Mouse (Mus musculus): Measurements from ENCODE around the gene Slc25a43.

- TF ChIP-seq POLR2A (IDR thresholded peaks at IDR 0.05; ENCODE audit: insufficient read depth, low read length) = no peak
- no peak for TF ChIP-seq CTCF (IDR thresholded peaks at IDR 0.05; ENCODE audit: low read depth, low read length)
- TF ChIP-seq EP300 (IDR thresholded peaks at IDR 0.05; ENCODE audit: insufficient read depth, low read depth, low read length) = no peak
These were observed 23.9 kb downstream of the Slc25a43 start for GRCm38 (mm10) chrX:36767386-36767785.
